Mouse (Mus musculus): ENCODE measurements around the gene Itpr1.

Itpr1 gene

DNA sequence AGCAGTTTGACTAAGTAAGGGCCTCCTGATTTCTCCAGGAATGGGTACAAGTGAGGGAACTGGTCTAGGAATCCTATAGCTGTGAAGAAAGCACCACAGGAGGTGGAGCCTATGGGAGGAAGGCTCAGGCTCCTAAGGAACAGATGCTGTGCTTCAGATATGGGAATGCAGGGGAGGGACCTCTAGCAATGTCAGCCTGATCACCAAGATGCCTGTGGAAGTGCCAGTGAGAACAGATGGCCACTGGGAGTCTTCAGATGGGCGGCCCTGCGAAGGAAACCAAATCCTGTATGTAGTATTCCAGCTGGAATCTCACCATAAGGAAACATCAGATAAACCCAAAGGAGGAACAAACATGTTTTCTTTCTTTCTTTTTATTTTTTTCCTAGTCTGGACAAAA, 108.8 kb downstream of the Itpr1 start:
- no peak for DNase-seq (ENCODE audit: low spot score in 2 of 2)

DNA sequence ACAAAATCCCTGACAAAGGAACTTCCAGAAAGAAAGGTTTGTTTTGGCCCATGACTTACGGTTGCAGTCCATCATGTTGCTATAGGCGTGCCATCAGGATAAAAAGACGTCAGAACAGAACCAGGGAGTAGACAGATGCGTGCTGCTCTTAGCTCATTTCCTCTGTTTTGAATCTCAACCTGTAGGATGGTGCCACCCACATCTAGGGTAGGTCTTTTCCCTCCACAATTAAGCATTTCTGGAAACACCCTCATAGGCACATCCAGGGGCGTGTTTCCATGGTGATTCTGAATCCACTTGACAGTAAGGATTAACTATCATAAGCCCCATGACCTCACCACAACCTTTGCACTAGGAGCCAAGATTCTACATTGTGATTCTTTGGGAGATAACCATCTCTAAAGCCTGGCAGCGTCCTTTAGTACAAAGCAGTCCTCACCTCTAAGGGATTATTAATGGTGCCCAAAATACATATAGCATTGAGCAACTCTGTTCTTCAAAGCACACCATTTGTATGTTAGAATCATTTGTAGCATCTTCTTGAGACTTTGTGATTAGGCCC, 111.6 kb downstream of the Itpr1 start:
- no peak for DNase-seq (ENCODE audit: low spot score in 2 of 2)

DNA sequence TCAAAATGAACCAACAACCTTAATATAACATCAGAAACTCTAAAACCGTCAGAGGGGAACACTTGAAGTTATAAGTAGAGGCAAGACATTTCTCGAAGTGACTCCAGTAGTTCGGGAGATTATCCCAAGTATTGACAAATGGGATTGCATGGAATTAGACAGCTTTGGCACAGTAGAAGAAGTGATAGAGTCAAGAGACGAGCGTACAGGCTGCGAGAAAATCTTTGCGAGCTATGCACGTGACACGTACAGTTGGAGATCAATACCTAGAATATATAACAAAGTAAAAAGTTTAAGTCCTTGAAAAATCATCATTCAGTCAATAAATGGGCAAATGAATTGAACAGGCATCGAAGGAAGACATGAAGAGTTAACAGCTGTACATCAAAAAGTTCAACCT, 112.5 kb downstream of the Itpr1 start:
- DNase-seq (ENCODE audit: low spot score in 2 of 2) = no peak

DNA sequence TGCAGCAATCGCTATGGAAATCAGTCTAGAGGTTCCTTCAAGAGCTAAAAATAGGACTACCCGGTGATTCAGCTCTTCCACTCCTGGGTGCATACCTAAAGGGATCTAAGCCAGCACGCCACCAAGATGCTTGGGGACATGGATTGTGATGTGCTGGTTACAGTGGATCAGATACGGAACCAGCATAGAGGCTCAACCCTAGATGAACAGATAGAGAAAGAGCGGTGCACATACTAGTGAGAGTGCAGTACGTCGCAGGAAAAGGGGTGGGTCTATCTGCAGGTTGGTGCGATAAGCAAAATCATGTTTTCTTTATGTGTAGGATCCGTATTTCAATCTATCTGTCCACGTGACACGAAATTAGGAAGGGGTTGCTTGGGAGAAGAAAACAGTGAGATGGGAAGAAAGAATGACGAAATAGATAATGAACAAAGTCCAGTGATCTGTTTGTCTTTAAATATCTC, 113.1 kb downstream of the Itpr1 start:
- no peak for DNase-seq (ENCODE audit: low spot score in 2 of 2)

DNA sequence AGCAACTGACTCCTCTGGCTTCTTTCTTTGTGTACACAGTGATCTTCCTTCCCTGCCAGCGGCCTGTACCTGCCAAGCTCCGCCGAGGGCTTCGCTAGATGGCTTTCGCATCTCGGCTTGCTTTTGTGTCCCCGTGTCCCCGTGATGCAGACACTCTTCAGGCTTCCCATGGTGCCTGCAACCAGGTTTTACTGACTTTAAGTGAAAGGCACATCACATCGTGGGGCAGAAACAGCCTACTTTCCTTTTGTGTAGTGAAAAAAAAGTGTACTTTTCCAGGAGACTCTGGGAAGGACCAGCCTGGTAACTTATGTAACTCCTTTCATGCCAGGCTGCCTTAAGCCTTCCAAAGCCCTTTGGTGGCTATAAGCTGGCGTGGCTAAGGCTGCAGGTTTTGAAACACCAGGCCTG, 113.9 kb downstream of the Itpr1 start:
- DNase-seq (ENCODE audit: low spot score in 2 of 2) = no peak

DNA sequence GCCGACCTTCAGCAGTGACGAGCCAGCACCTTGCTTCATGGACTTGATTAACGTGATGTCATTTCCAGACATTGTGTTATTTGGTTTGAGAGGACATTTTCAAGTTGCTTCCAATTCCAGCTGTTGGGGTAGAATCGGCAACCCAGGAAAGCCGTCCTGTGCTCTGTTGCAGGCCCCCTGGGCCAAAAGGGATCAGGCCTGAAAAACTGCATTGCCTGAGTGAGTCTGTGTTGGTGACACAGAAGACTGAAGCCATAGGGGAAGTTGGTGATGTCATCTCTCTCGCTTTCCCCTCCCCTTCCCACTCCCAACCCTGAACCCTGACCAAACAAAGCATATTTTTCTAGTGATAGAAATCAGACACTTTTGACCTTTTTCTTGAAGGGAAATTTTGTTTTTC, 114.7 kb downstream of the Itpr1 start:
- no peak for DNase-seq (ENCODE audit: low spot score in 2 of 2)

DNA sequence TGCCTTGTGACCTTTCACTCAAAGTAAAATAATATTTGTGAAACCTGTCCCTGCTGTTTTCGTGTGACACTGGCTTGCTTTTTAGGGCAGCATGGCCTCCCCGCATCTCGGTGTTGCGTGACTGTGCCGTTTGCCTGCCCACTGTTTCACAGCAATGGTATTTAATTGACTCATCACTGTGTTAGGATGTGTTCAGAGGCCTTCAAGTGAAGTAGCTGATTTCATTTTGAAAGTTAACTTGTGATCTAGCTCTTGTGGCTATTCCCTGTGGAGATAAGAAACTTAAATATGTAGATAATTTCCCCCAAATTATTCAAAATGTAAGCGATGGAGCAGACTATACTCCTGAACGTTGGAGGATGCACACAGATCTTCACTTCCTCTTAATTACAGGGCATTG, 115.4 kb downstream of the Itpr1 start:
- no peak for DNase-seq (ENCODE audit: low spot score in 2 of 2)

DNA sequence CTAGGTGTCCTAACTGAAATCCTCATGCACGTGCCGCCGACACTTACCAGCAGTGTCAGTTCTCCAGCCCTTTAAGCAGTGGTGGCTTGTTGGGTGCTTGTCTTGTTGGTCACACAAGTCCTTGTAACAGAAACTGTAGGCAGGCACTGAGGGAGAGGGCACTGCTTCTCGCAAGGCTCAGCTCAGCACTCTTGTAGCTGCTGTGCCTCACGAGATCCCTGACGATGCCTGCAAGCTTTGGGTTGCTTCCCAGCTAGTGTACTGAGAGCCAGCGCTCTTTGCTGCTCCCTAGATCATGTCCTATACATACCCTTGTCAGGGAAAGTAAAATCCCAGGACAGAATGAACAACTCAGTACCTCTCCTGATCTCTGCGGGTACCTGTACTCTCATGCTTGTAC, 117.6 kb downstream of the Itpr1 start:
- no peak for DNase-seq (ENCODE audit: low spot score in 2 of 2)

DNA sequence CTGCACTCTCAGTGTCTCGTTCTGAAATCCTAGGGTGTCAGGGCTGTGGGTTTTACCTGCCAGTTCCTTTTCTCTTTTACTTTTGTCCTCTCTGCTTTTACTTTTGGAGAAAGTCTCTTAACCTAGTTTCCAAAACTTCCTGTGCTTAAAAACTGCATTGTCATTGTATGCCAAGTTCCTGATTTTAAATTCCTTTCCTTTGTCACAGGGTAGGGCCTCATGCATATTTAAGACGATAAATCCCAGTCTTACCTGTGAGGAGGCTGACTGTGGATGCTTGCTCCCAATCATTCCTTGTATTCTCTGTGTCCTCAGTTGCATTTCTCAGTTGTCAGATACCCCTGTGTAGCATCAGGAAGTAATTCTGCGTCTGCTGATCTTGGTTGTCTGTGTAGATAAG, 118.4 kb downstream of the Itpr1 start:
- DNase-seq (ENCODE audit: low spot score in 2 of 2) = no peak

DNA sequence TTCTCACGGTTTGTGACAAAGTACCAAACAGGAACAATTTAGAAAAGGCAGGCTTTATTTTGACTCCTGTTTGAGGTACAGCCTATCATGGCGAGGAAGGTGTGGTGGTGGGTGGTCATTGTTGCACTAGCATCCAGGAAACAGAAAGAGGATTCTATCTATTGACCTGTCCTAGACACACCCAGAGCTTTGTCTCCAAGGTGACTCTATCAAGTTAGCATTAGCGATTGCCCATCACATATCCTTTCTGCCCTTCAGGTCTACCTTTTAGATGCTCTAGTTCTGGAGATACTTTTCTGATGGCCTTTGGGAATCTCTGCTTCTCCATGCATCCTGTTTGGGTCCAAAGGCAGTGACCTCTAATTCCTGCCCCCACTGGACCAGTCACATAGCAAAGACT, 121.2 kb downstream of the Itpr1 start:
- DNase-seq (ENCODE audit: low spot score in 2 of 2) = no peak

DNA sequence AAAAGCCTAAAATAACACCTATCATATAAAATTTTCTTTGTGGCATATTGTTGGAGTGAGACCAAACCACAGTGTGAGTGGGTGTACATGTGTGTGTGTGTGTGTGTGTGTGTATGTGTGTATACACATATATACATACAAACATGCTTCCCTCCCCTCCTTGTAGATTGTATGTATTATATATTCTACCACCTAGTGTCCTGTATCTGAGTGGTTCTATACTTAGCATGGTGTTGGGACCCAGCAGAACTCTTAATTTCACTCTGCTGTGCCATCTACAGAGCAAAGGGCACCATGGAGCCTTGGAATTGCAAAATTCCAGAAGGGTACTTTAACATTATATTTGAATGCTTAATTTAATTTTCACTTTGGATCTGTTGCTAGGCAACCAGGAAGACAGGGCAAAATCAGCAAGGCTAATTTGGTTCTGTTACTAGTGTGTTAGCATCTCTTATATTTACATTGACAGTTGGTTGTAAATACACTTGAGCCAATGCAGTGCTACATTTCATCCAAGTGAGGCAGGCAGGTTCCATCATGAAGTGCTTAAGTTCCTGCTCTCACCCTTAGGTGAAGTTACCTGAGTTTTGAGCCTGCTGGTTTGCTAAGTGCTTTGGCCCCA, 122.4 kb downstream of the Itpr1 start:
- no peak for DNase-seq (ENCODE audit: low spot score in 2 of 2)

DNA sequence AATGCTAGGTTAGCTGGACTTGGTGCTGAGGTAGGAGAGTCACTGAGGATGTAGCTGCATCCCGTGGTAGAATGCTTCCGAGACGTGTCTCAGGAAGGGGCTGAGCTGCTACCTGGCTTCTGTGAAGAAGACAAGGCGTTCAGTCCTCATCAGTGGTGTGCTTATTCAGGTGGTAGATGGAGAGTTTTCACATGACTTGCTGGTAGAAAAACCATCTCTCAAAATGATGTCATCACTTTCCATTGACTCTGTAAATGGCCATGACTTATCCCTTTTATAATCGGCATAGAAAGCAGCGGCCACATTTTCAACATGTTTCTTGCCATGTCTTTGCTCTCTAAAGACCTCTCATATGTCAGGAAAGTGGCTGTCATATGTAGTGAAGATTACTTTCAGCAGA, 123.6 kb downstream of the Itpr1 start:
- DNase-seq (ENCODE audit: low spot score in 2 of 2) = no peak

DNA sequence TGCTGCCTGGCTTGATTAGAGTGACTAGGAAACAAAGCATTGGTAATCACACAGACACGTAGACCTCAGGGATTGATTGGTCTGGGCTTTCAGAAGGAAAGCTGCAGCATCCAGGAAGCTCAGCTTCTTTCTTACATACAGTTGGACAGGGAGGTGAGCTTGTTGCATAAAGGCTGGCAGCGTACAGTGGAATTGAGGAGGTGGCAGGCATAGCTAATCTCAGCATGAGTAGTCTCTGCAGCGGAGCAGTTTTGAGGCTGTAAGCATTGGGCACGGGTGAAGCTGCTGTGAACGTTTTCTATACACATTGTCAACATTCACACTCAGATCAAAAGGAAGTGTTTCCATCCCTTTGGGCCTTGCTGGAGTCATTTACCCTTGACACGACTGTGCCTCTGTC, 124.4 kb downstream of the Itpr1 start:
- DNase-seq (ENCODE audit: low spot score in 2 of 2) = no peak

DNA sequence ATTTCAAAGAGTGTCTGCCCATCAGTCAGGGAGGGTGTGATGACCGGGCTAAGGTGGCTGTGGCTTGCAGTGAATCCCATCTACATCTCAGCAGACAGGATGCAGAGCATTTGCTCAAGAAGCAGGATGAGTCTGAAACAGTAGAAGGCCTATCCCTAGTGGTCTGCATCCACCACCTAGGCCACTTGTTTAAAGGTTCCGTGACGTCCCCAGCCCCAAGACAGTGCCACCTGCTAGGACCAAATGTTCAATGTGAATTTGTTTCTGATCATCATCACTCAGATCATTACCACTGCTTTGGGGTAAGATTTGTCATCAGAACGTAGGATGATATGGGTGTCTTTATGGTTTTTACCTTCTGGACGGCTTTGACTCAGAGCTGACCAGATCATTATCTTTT, 125.5 kb downstream of the Itpr1 start:
- DNase-seq (ENCODE audit: low spot score in 2 of 2) = no peak

DNA sequence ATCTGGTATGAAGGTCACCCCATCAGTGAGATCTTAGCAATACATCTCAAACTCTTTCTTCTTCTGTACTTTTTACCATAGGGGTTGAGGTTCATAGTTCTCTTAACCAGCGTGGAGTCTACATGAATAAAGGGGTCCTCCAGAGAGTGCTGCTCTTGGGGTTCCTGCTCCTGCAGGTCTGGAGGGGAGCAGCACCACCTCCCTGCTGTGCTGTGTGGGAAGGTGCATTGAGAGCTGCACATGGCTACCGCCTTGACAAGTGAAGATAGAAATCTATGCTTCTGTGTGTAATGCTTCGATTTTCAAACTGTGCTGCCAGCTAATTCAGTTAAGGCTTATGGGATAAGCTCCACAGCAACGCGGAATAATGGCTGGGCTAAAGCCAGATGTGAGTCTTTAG, 130.1 kb downstream of the Itpr1 start:
- no peak for DNase-seq (ENCODE audit: low spot score in 2 of 2)

DNA sequence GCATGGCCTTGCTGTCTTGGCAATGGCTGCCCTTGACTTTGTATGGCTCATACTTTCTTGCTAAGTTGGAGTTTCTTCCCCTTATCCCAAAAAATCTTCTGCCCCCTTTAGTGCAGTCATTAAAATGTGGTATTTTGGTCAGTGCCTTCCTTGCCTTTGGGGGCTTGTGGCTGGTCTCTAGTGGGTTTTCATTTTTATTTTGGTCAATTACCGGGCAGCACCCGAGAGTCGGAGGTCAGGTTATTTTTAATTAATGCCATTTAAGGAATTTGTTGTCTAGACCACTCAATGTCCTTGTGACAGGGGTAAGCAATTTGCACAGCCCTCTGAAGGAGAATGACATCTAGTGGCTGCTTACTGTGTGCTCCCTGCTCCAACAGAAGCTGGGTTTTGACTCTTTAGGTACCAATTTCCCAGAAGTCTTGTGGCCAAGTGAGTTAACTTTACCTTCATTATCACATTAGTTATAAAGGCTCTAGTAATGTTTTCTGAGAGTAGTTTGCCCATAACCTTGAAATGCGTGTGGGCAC, 130.9 kb downstream of the Itpr1 start:
- DNase-seq (ENCODE audit: low spot score in 2 of 2) = no peak

DNA sequence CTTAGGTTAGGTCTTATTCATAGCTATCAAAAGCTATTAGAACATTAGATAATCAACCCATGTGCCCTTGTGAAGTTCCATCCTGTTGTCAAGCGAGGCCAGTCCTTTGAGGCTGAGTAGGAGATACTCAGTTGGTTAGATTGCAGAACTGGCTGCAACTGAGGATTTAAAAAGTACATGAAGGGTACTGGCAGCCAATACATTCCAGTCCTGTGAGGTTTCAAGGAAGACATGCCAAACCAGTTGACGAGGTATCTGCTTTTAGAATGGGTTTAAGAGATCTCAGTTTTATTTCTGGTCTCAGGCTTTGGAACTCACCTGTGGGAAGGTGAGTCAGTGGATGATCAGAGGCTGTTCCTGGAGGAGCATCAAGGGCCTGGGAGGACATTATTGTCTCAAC, 137.9 kb downstream of the Itpr1 start:
- no peak for DNase-seq (ENCODE audit: low spot score in 2 of 2)

DNA sequence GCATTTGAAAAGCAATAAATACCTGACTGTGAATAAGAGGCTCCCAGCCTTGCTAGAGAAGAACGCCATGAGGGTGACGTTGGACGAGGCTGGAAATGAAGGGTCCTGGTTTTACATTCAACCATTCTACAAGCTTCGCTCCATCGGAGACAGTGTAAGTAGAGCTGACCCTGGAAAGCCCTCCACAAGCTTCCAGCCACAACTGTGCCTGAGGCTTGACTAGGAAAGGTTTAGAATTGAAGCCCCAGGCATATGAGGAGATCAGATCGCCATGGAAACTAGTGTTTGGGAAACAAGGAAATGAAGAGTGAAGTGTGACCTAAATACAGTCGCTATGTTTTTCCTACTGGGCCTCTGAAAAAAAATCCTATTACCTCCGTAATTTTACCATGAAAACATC, 139.1 kb downstream of the Itpr1 start:
- DNase-seq (ENCODE audit: low spot score in 2 of 2) = no peak

DNA sequence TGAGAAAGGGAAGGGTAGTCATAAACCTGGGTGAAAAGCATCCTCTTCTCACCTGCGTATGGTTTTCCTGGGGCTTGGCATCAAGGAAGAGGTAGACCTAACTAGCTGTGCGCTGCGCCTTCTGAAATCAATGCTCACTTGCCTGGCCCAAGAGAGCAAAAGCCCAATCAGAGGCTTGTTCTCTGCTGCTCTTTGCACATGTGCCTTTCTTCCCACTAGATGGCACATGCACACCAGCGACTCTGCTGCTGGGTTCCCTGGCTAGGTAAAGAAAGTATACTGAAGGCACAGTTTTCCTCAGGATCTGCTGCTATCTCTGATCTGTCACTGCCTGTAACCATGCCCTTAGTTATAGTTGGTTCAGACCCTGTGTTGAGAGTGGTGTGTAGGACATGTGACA, 154.5 kb downstream of the Itpr1 start:
- no peak for DNase-seq (ENCODE audit: low spot score in 2 of 2)

DNA sequence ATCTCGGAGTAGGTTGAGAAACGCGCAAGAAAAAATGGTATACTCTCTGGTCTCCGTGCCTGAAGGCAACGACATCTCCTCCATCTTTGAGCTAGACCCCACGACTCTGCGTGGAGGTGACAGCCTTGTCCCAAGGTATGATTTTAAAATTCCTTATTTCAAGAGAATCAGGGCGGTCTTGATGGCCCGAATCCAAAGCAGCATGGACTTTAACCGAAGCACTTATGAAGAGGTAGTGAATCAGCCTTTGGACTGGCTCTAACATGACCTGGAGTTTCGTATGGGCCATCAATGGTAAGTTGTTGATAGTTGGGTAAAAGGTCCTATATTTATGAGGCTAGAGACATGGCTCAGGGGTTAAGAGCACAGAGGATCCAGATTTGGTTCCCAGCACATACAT, 156.1 kb downstream of the Itpr1 start:
- no peak for DNase-seq (ENCODE audit: low spot score in 2 of 2)

DNA sequence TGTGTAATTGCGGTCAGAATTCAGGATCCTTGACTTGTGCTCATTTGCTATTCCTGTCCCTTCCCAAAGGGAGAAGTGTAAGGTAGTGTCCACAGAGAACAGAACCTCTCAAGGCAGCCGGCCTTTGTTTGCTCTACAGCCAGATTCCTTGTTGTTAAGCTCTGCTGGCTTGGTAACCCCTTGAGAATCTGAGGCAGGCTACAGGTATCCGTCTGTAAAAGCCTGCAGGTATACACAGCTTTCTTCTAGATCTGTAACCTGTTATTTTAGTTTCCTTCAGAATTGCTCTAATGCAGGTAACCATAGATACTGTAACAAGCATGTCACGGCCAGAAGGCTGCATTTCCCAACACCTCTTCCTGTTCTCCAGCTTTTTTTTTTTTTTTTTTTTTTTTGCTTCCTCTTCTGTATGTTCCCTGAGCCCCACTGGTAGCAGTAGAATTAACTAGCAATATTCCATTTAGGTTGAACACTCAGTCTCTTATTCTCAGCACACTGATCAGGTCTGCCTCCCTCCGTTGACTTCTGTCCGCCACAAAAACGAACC, 158.5 kb downstream of the Itpr1 start:
- no peak for DNase-seq (ENCODE audit: low spot score in 2 of 2)

DNA sequence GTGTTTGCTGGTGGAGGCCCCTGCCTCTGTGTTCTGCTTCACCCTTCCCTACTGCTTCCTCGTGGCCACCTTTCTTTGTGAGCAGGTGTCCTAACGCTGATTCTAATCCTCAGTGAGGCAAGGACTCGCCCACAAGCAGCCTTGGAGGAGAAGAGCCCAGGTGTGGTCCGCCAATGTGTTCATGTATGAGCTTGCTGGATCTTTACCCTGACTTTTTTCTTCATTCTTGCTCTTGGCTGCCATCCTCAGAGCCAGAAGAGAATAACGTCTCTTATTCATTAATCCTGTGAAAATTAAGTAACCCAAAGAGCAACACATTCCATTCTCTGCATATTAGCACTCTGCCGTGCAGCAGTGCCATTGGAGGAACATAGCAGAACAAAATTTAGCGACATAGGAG, 161.1 kb downstream of the Itpr1 start:
- DNase-seq (ENCODE audit: low spot score in 2 of 2) = no peak

DNA sequence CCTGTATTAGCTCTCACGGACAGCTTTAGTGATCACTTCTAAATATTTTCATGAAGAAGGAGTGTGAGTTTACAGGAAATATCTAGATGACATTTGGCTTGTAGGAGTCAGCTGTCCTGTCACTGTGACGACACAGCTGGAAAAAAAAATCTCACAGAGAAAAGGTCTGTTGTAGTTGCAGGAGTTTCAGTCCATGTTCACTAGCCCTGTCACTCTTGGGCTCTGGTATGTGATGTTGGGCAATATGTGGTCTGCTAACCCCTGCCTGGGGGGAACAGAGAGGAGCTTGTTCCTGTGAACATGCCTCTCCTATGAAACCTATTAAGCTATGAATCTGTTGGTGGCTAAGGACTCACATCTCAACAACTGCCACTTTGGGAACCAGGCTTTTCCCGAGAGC, 166.1 kb downstream of the Itpr1 start:
- no peak for DNase-seq (ENCODE audit: low spot score in 2 of 2)

DNA sequence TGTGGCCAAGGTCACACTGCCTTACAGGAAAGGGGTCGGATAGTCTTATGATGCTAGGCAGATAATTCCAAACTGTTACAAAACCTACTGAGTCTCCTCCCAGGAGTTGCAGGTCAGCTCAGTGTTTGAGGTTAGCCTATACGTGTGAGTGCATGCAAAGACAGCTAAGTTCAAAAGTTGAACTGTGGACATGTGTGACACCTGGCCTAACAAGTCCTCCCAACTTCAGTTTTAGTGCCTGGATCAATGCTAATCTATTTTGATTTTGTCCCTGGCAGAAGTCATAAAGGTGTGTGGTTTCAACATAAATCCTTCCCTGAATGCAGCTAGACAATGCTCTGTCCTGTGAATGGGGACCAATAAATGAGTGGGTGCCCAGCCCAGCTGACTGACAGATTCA, 167.3 kb downstream of the Itpr1 start:
- no peak for DNase-seq (ENCODE audit: low spot score in 2 of 2)
